Mouse (Mus musculus): ENCODE measurements around the gene Pex7.

GRCm38 (mm10) chr10:19933511-19934383 lies 26.3 kb upstream of the Pex7 start:
- TF ChIP-seq POLR2AphosphoS5 (IDR thresholded peaks at IDR 0.05; ENCODE audit: borderline replicate concordance, low read depth, low read length) (no peak), POLR2A (IDR thresholded peaks at IDR 0.05; ENCODE audit: control insufficient read depth in 1 of 2, insufficient read depth in 1 of 2, low read depth in 1 of 2, low read length in 2 of 2, poor library complexity in 1 of 2) (0 out of 4 replicates have a peak, but pooled peaks of 1 of the 2 experiments have one; percentile 46), MAX (IDR thresholded peaks at IDR 0.05; ENCODE audit: low read length) (no peak), TCF12 (IDR thresholded peaks at IDR 0.05; ENCODE audit: low read depth, low read length) (no peak), RAD21 (IDR thresholded peaks at IDR 0.05; ENCODE audit: low read depth, low read length) (no peak), TAL1 (IDR thresholded peaks at IDR 0.05; ENCODE audit: low read length) (no peak), GATA1 (IDR thresholded peaks at IDR 0.05; ENCODE audit: low read depth, low read length) (no peak)
